Mouse (Mus musculus): ENCODE results near the gene Necab3. TPM values are rescaled to one million over a fixed set of nuclear protein-coding genes. Genes with fewer than 3 reads are reported as not detected.

Gene Necab3
- total RNA-seq, 1 experiment from 2014 or later, result 0.64 TPM

DNA sequence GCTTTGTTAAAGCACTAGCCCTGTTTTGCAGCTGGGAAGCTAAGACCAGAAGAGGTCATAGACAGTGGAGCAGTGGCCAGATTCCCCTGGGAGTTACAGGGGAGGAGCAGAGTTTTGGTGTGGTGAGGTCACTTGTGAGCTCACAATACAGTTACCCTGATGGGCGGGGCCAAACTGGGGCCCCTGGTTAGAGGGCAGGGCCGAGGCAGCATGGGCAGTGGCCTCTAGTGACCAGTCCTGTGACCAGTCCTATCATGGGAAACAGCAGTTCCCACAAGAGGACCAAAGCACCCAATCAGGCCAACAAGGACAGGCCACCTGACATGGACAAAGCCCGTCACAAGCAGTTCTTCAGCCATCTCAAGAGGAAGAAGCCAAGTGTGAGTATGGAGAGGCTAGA, 10.0 kb downstream of the Necab3 start:
- no peak for ATAC-seq (replicated peaks; ENCODE audit: low read depth, poor library complexity, severe bottlenecking)

GRCm38 (mm10) chr2:154546711-154547110, 12.0 kb downstream of the Necab3 start, which contains the start of gene 1700003F12Rik:
1700003F12Rik (plus strand) TSS chr2:154547085.
- ATAC-seq (replicated peaks; ENCODE audit: low read depth, poor library complexity, severe bottlenecking), result no peak

DNA sequence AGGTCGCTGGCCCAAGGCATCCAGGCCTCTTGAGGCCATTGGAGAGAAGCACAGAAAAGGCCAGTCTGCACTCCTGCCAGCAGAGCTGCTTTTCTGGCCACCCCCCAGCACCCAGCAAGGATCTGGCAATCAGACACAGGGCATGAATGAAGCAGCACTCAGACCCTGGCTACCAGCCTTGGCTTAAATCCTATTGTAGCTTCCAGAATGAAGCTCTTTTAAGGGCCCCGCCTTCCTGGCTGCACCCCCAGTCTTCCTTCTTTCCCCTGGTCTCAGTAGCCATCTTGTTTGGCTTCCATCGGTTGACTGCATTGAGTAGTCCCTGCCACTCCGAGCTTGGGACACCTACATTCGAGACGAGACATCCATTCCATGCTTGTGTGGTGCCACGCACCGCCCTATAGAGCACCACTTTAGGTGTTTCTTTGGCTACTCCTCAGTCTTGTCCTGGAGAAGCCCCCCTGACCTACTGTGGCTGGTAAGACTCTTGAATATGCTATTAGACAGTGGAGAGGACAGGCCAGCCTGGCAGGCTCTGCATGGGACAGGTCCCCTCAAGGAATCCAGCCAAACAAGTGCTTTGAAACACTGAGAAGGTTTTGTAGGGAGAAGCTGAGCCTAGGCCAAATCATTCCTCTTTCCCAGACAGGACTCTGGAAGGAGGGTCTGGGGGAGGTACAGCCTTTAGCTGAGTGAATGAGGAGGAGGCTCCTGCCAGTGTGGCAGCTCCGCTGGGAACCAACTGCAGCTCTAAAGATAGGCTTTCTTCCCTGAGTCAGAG, 14.9 kb downstream of the Necab3 start:
- ATAC-seq (replicated peaks; ENCODE audit: low read depth, poor library complexity, severe bottlenecking), result no peak

GRCm38 (mm10) chr2:154541630-154542029, 17.1 kb downstream of the Necab3 start:
- ATAC-seq (replicated peaks; ENCODE audit: low read depth, poor library complexity, severe bottlenecking), result no peak

DNA sequence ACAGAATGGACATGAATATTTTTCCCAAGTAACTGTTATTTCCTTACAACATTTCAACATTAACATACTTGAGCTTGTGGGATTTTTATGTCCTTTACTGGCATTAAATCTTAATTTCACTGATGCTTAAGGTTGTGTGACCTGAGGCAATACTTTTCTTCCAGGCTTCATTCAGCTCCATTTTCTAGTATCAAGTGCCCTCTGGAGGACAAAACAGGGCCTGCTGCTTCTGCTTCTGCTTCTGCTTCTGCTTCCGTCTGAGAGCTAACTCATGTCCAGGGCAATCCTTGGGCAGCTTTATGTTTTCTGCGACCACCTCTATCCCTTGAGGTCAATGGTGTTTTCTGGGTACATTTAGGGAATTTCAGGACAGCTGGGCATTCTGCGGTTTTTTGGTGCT, 19.0 kb downstream of the Necab3 start:
- ATAC-seq (replicated peaks; ENCODE audit: low read depth, poor library complexity, severe bottlenecking), result peak; percentile 68; the same call in 1 of the 2 replicates

- ATAC-seq (replicated peaks; ENCODE audit: low read depth, poor library complexity, severe bottlenecking), result peak; percentile 53; the same call in 1 of the 2 replicates
Observed at GRCm38 (mm10) chr2:154538710-154539109, 20.0 kb downstream of the Necab3 start.

- ATAC-seq (replicated peaks; ENCODE audit: low read depth, poor library complexity, severe bottlenecking), result no peak
Observed at GRCm38 (mm10) chr2:154538310-154538709, 20.4 kb downstream of the Necab3 start.

- ATAC-seq (replicated peaks; ENCODE audit: low read depth, poor library complexity, severe bottlenecking), result no peak
Observed at GRCm38 (mm10) chr2:154534704-154535270, 23.9 kb downstream of the Necab3 start.

DNA sequence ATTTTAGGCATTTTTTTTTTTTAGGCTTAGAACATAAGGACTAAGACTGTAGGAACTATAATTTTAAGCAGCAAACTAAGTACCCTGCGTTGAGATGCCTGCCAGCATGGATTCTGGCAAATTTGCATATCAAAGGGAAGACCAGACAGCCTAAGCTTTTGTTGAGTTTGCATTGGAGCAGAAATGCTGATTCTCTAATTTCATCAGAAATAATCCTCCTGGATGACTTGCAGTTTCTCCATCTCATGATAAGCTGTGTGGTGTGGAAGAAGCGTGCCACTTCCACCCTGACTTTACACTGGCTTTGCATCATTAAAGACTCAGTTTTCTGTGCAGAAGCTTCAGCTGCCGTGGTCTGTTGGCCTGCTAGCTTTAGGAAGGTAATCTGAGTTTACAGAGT, 25.8 kb downstream of the Necab3 start:
- ATAC-seq (replicated peaks; ENCODE audit: low read depth, poor library complexity, severe bottlenecking), result no peak

- no peak for ATAC-seq (replicated peaks; ENCODE audit: low read depth, poor library complexity, severe bottlenecking)
Observed at GRCm38 (mm10) chr2:154526531-154526930, 32.2 kb downstream of the Necab3 start.

DNA sequence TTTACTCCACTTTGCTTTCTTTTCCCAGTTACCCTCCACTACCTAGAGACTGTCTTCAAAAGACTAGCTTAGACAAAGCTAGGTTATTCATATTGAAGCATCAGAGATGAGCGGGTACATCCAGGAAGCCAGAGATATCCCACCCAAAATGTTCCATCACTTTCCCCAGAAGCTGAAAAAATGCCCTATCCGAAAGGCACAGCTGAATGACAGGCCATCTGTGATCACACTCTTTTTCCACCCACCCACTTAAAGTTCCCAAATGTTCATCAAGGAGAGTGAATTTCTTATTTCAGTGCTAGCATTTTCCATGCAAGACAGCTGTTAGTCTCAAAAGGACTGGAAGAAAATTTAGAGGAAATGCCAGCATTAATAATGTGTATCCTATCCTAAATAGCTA, 33.4 kb downstream of the Necab3 start:
- no peak for ATAC-seq (replicated peaks; ENCODE audit: low read depth, poor library complexity, severe bottlenecking)

DNA sequence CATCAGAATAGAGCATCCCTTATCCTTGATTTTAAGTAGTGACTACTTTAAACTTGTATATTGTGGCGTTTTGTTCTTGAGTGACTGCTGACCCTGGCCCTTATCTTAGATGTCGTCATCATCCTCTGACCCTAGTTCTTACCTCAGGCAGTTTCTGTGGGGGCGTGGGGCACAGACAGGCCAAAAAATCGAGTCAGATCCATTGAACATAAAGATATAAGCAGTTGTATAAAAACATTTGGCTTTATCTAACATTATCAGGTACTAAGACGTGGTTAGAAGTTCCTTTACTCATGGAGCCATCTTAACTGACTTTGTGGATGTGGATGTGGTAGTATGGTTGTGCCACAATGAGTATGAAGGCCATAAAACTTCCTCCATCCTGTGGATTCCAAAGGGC, 36.4 kb downstream of the Necab3 start:
- 0 out of 2 replicates have a peak, but pooled peaks have one; percentile 45 for ATAC-seq (replicated peaks; ENCODE audit: low read depth, poor library complexity, severe bottlenecking)

GRCm38 (mm10) chr2:154521449-154521848, 37.2 kb downstream of the Necab3 start:
- no peak for ATAC-seq (replicated peaks; ENCODE audit: low read depth, poor library complexity, severe bottlenecking)

GRCm38 (mm10) chr2:154517424-154517823, 41.3 kb downstream of the Necab3 start:
- no peak for ATAC-seq (replicated peaks; ENCODE audit: low read depth, poor library complexity, severe bottlenecking)

- ATAC-seq (replicated peaks; ENCODE audit: low read depth, poor library complexity, severe bottlenecking), result no peak
Observed at GRCm38 (mm10) chr2:154516944-154517343, 41.7 kb downstream of the Necab3 start.

GRCm38 (mm10) chr2:154510141-154510540, 48.5 kb downstream of the Necab3 start:
- ATAC-seq (replicated peaks; ENCODE audit: low read depth, poor library complexity, severe bottlenecking), result no peak

- ATAC-seq (replicated peaks; ENCODE audit: low read depth, poor library complexity, severe bottlenecking), result no peak
Observed at GRCm38 (mm10) chr2:154508450-154508849, 50.2 kb downstream of the Necab3 start.

DNA sequence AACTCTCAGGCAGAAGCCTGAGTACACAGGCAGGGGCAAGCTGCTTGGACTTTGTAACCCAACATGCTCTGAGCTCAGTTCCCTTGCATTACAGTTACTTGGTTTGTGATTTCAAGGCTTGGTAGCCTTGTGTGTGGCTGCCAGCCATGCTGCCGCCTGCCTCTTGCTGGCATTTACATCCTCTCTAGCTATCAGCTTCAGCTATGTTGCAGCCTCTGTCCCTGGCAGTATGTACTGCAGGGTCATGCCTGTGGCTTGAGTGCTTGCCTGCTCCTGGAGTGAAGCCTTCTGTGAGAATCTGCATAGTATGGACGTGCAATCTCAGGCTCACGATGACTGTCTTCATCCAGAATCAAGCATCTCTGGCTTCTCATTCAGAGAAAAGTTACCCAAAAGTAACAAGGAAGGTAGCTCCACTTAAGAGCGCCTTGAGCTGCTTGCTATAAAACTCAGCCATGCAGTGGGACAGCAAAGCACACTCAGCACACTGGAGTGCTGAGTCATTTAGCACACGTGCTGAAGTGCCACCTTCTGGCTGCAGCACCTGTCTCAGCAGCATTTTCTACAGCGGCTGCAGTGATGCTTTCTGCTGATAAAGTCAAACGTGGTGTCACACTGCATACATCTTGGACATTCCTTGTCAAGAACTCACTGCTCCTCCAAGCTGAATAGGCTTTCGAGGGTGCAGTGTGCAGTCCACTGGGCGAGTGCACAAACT, 51.0 kb downstream of the Necab3 start:
- no peak for ATAC-seq (replicated peaks; ENCODE audit: low read depth, poor library complexity, severe bottlenecking)

GRCm38 (mm10) chr2:154507076-154507475, 51.6 kb downstream of the Necab3 start:
- no peak for ATAC-seq (replicated peaks; ENCODE audit: low read depth, poor library complexity, severe bottlenecking)

DNA sequence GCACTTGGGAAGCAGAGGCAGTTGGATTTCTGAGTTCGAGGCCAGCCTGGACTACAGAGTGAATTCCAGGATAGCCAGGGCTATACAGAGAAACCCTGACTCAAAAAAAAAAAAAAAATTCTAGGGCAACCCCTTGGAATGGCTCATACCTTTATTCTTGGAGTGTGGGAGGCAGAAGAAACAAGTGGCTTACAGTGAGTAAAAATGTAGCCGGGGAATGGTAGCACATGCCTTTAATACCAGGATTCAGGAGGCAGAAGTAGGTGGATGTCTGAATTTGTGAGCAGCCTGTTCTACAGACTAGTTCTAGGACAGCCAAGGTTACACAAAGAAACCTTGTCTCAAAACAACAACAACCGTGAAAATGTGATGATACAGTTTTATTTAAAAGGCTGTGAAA, 57.9 kb downstream of the Necab3 start:
- ATAC-seq (replicated peaks; ENCODE audit: low read depth, poor library complexity, severe bottlenecking), result no peak

DNA sequence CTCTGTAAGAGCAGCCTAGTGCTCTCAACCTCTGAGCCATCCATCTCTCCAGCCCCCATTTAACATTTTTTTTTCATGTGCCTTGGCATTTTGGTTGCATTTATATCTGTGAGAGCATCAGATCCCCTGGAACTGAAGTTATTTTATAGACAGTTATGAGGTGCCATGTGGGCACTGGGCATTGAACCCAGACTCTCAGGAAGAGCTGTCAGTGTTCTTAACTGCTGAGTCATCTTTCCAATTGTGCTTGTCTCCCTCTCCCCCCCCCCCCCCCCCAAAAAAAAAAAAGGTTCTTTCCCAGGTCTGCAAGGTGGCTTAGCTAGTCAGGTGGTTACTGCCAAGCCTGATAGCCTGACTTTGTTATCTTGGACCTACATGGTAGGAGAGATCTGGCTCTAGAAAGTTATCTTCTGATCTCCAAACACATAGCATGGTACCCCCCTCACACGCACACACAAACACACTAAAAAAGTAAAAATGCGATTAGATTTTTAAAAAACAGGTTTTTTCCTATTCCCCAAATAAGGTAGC, 58.9 kb downstream of the Necab3 start:
- no peak for ATAC-seq (replicated peaks; ENCODE audit: low read depth, poor library complexity, severe bottlenecking)
